Mouse (Mus musculus) gastrocnemius, adult 2 months (tissue): ENCODE measurements around the gene Tmem39a. TPM values are rescaled to one million over a fixed set of nuclear protein-coding genes. Genes with fewer than 3 reads are reported as not detected.

Source experiments
- DNase-seq: peaks from one replicate; pipeline ENCODE4 v3.0.0; 2022
- H3K27ac ChIP-seq: fragments of 200-600 bp; 2 replicates; pipeline ENCODE4 v1.8.1; 2022; ENCODE audit warnings: mild to moderate bottlenecking
- H3K4me3 ChIP-seq: fragments of 200-600 bp; 2 replicates; pipeline ENCODE4 v1.8.1; 2022; ENCODE audit warnings: mild to moderate bottlenecking, moderate library complexity
- CTCF ChIP-seq: fragments of 200-600 bp; IDR thresholded peaks from 2 replicates; pipeline ENCODE4 v1.8.1; 2022; ENCODE audit warnings: antibody characterized with exemption, mild to moderate bottlenecking, moderate library complexity
- intact Hi-C: fragments of 180-260 bp; cut with DNase I; formaldehyde crosslinking; loops from one replicate; pipeline ENCODE4 v1.15.1; 2025
- total RNA-seq, 2 experiments: library from RNA; stranded (reverse); gene quantifications; 2 replicates each; pipeline ENCODE4 v1.2.3; 2021

The Tmem39a gene
- total RNA-seq, 2 experiments from 2014 or later = 17.4 to 20.7 TPM

DNA sequence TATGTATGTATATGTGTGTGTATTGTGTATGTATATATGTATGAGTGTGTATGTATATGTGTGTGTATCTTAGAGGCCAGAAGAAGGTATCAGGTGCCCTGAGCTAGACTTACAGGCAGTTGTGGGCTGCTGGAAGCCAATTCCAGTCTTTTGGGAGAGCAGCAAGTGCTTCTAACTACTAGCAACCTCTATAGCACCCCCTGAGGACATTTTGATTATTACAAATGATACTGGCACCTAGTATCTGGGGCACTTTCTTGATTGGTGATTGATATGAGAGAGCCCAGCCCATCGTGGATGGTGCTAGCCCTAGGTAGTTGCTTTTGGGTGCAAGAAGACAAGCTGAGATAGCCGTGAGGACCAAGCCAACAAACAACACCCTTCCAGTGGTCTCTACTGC lies 63.8 kb downstream of the Tmem39a start:
- intact Hi-C loops = no loop called here
- DNase-seq = no peak
- no peak overlapping the region for H3K4me3 ChIP-seq
- peak overlapping the region; percentile 54 for H3K27ac ChIP-seq
- TF ChIP-seq CTCF = peak; percentile 51

DNA sequence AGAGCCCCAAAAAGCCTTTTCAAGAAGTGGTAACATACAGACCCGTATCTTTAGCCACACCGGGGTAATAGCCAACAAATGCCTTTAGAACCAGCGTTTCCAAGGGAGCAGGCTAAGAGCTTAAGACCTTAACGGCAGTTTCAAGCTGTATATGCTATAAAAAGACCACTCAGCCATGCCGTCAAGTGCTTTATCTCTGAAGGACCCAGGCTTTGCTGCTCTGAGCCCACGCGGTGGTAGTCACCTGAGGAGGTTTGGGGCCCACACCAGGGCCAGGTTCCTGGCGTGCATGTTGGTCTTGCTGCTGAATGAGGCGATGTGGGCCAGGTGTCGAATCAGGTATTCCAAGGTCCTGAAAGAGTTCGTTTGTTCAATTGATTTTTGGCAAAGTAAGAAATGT lies 65.8 kb downstream of the Tmem39a start:
- H3K27ac ChIP-seq = no peak overlapping the region; the same call in 1 of the 2 replicates
- DNase-seq = no peak
- H3K4me3 ChIP-seq = no peak overlapping the region
- intact Hi-C loops = no loop called here
- TF ChIP-seq CTCF = no peak

GRCm38 (mm10) chr16:38625411-38625810 lies 66.9 kb downstream of the Tmem39a start:
- H3K27ac ChIP-seq = peak overlapping the region; percentile 57
- intact Hi-C loops = no loop called here
- no peak for DNase-seq
- no peak for TF ChIP-seq CTCF
- no peak overlapping the region for H3K4me3 ChIP-seq

GRCm38 (mm10) chr16:38625811-38626369 lies 67.4 kb downstream of the Tmem39a start:
- no peak for DNase-seq
- TF ChIP-seq CTCF = no peak
- intact Hi-C loops = no loop called here
- no peak overlapping the region for H3K4me3 ChIP-seq
- peak overlapping the region; percentile 57 for H3K27ac ChIP-seq

DNA sequence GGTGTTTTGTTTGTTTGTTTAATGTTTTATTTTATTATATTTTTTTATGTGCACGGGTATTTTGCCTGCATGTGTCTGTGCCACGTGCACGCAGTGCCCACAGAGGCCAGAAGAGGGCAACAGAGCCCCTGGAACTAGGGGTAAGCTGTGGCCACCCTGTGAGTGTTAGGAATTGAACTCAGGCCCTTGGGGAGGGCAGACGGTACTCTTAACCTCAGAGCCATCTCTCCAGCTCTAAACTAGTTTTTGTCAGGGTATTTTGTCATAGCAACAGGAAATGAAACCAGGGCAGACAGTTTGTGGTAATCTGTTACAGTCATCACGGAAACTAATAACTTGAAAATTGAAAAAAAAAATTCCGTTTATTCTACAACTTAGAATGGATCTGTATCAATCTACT lies 73.6 kb downstream of the Tmem39a start:
- TF ChIP-seq CTCF = no peak; the same call in 1 of the 2 replicates
- H3K27ac ChIP-seq = no peak overlapping the region
- H3K4me3 ChIP-seq = no peak overlapping the region
- intact Hi-C loops = loop anchor here (10.0 kb wide), 1 partner anchor 73 kb away; no protein-coding TSS in a partner anchor
- peak; percentile 84 for DNase-seq

DNA sequence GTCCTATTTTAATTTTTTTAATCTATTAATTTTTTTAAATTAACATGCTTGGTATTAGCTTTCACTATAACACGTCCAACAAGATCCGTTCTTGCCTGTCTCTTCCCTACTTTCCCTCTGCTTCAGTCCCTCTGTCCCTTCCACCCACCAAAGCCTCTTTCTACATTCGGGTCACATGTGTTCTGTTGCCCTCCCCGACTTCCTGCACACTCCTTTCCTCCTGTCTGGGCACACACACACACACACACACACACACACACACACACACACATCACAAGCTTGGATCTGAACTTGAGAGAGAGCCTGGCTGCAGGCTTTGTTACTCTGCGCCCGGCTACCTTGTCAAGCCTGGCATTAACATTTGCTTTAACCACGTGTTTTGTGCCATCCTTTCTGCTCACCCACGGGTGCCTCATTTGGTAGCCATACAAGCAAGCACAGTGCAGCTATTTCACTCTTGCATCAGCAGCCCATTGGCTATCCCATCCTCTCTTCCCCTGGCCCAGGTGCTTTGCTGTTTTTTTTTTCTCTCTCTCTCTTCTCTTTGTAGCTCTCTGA lies 77.4 kb downstream of the Tmem39a start:
- intact Hi-C loops = loop anchor here (10.0 kb wide), 1 partner anchor 69 kb away; no protein-coding TSS in a partner anchor
- Histone ChIP-seq H3K4me3 (no peak overlapping the region), H3K27ac (no peak overlapping the region)
- TF ChIP-seq CTCF = no peak
- DNase-seq = no peak

GRCm38 (mm10) chr16:38636682-38637081 lies 78.2 kb downstream of the Tmem39a start:
- intact Hi-C loops = loop anchor here (10.0 kb wide), 1 partner anchor 68 kb away; no protein-coding TSS in a partner anchor
- no peak for TF ChIP-seq CTCF
- no peak for DNase-seq
- no peak overlapping the region for H3K4me3 ChIP-seq
- peak overlapping the region; percentile 38; the same call in 1 of the 2 replicates for H3K27ac ChIP-seq

- DNase-seq = no peak
- Histone ChIP-seq H3K27ac (peak overlapping the region; percentile 38; the same call in 1 of the 2 replicates), H3K4me3 (no peak overlapping the region)
- intact Hi-C loops = loop anchor here (10.0 kb wide), 1 partner anchor 68 kb away; no protein-coding TSS in a partner anchor
- TF ChIP-seq CTCF = no peak
Measured at GRCm38 (mm10) chr16:38637085-38637484, 78.6 kb downstream of the Tmem39a start.

Other genes with a start within 250 kb of the Tmem39a start
- gene Maats1, start 216.6 kb upstream of the Tmem39a start, total RNA-seq = not detected
- 100 to 1,000 TPM; 138 to 190 TPM for gene Cox17, start 211.7 kb upstream of the Tmem39a start, total RNA-seq
- not detected for gene Gm21987, start 211.7 kb upstream of the Tmem39a start, total RNA-seq
- gene Popdc2, start 196.5 kb upstream of the Tmem39a start, total RNA-seq = 10 to 100 TPM; 55.5 to 61.6 TPM
- 1 to 10 TPM; 5.3 to 6.3 TPM for gene Pla1a, start 125.6 kb upstream of the Tmem39a start, total RNA-seq
- gene Adprh, start 106.0 kb upstream of the Tmem39a start, total RNA-seq = 10 to 100 TPM; 17.5 to 20.9 TPM
- gene Cd80, start 103.1 kb upstream of the Tmem39a start, total RNA-seq = under 1 TPM; 0.13 to 0.31 TPM
- 10 to 100 TPM; 40.9 to 54.9 TPM for gene Timmdc1, start 36.0 kb upstream of the Tmem39a start, total RNA-seq
- 1 to 10 TPM; 8.5 TPM for gene Poglut1, start 8.4 kb upstream of the Tmem39a start, total RNA-seq
- 10 to 100 TPM; 11.9 to 18.6 TPM for gene Arhgap31, start 154.6 kb downstream of the Tmem39a start, total RNA-seq
- gene B4galt4, start 183.6 kb downstream of the Tmem39a start, total RNA-seq = 1 to 10 TPM; 3.3 to 7.0 TPM
- not detected for gene Upk1b, start 241.6 kb downstream of the Tmem39a start, total RNA-seq